Mouse (Mus musculus) heart, postnatal 0 days (tissue): ENCODE data around the gene Sox8.

Experiments used
- CTCF ChIP-seq: IDR thresholded peaks from 2 replicates; pipeline ENCODE4 v1.5.1; 2016; ENCODE audit warnings: antibody characterized with exemption, control low read depth, low read depth
- EP300 ChIP-seq: IDR thresholded peaks from 2 replicates; pipeline ENCODE4 v1.6.1; 2016; ENCODE audit warnings: antibody characterized with exemption, low read depth

GRCm38 (mm10) chr17:25567261-25567660, 3.2 kb downstream of the Sox8 start:
- TF ChIP-seq CTCF = no peak
- TF ChIP-seq EP300 = no peak
